Mouse (Mus musculus) G1E (cell line): ENCODE data around the gene Rassf2. TPM values are rescaled to one million over a fixed set of nuclear protein-coding genes. Genes with fewer than 3 reads are reported as not detected.
A peak's percentile ranks its signal among the peaks of the same experiment; 100 is the strongest.

Source experiments
- ATAC-seq: 2 replicates; pipeline ENCODE4 v1.8.0; 2016; ENCODE audit warnings: mild to moderate bottlenecking; ENCODE audit not compliant: insufficient number of reproducible peaks, poor library complexity, low FRiP score, severe bottlenecking; ENCODE audit errors: extremely low read depth
- DNase-seq: peaks from one replicate; pipeline ENCODE4 v3.0.0; 2012; ENCODE audit warnings: low spot score
- H3K27me3 ChIP-seq: 2 replicates; pipeline ENCODE4 v1.6.1; 2012; ENCODE audit warnings: mild to moderate bottlenecking, low read length, inconsistent platforms; ENCODE audit not compliant: insufficient read depth
- H3K36me3 ChIP-seq: replicated peaks from 2 replicates; pipeline ENCODE3; 2012; ENCODE audit warnings: mild to moderate bottlenecking, inconsistent platforms
- H3K4me1 ChIP-seq: 2 replicates; pipeline ENCODE4 v1.6.1; 2012; ENCODE audit warnings: low read depth, low read length, inconsistent platforms, mixed read lengths; ENCODE audit not compliant: insufficient read depth
- H3K4me3 ChIP-seq: 2 replicates; pipeline ENCODE4 v1.5.1; 2012; ENCODE audit warnings: low read depth, mild to moderate bottlenecking, inconsistent platforms, low read length, moderate library complexity, mixed read lengths
- H3K9me3 ChIP-seq: replicated peaks from 2 replicates; pipeline ENCODE4 v1.6.1; 2012; ENCODE audit warnings: inconsistent platforms
- CTCF ChIP-seq: IDR thresholded peaks from 2 replicates; pipeline ENCODE4 v1.5.1; 2012; ENCODE audit warnings: low read depth, low read length, inconsistent platforms, mixed read lengths
- GATA1 ChIP-seq: IDR thresholded peaks from 2 replicates; pipeline ENCODE4 v1.6.1; 2012; ENCODE audit warnings: borderline replicate concordance, low read length, inconsistent platforms, mixed read lengths
- GATA2 ChIP-seq: IDR thresholded peaks from 2 replicates; pipeline ENCODE4 v1.6.1; 2012; ENCODE audit warnings: low read depth, low read length, inconsistent platforms, borderline replicate concordance
- POLR2AphosphoS5 ChIP-seq: IDR thresholded peaks from 2 replicates; pipeline ENCODE4 v1.6.1; 2012; ENCODE audit warnings: low read depth, low read length, inconsistent platforms; ENCODE audit not compliant: insufficient replicate concordance
- TAL1 ChIP-seq: conservative IDR thresholded peaks from 2 replicates; pipeline ENCODE4 v1.6.1; 2012; ENCODE audit warnings: low read depth, low read length, inconsistent platforms, mixed read lengths
- polyA plus RNA-seq: library from polyadenylated mRNA; stranded (reverse); fragments of >175 nt; gene quantifications from 2 replicates; pipeline ENCODE4 v1.2.3, GENCODE M21; 2012
- total RNA-seq, 2 experiments: library from RNA; stranded (forward) in 1 of 2; stranded (reverse) in 1 of 2; fragments of 200-1000 nt in 1 of 2; fragments of >200 nt in 1 of 2; fragmentation: Nextera tagmentation in 1 of 2; gene quantifications; 2 replicates each; pipeline ENCODE4 v1.2.3; 2014 to 2017

Gene Rassf2
- total and polyA plus RNA-seq, 3 experiments: 0.03 to 1.2 (median 0.30) TPM

DNA sequence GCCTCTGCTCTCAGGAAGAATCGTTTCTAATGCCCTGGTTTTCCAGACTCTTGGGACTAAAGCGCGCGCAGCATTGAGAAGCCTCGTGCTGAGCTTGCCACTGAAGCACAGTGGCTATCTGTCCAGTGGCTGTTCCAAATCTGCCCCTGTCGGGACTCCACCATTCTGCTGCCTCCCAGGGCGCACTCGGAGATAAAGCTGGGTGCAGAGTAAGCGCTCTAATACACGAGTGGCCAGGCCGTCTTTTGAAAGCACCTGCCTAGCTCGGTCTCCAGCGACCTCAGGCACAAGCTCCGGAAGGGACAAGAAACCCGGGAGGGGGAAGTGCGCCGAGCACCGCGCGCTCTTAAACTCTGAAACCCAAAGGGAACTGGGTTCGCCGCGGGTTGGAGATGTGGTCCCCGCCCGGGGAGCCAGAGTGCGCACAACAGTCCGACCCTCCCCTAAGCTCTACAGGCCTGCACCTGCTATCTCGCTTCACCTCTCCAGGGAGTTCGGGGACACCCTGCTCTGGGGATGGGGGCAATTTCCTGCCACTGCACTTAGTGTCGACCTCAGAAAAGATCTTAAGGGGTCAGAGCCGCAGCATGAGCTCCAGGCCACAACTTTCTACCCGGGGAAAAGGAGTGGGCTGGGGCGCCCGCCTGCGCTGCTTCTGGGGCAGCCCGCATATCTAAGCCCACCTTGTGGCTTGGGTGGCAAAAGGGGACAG, 1.0 kb downstream of the Rassf2 start:
- TF ChIP-seq GATA1: no peak
- TF ChIP-seq CTCF: no peak
- TF ChIP-seq GATA2: no peak
- no peak for TF ChIP-seq TAL1
- no peak for TF ChIP-seq POLR2AphosphoS5
- no peak for ATAC-seq
- DNase-seq: no peak
- Histone ChIP-seq H3K27me3 (peaks cover 39% of the 10 kb centered on the region), H3K36me3 (no peaks in the 10 kb centered on the region), H3K4me3 (peak overlapping the region; percentile 44; the same call in 1 of the 2 replicates), H3K9me3 (no peaks in the 10 kb centered on the region), H3K4me1 (peaks cover 8% of the 10 kb centered on the region; the same call in 1 of the 2 replicates)

DNA sequence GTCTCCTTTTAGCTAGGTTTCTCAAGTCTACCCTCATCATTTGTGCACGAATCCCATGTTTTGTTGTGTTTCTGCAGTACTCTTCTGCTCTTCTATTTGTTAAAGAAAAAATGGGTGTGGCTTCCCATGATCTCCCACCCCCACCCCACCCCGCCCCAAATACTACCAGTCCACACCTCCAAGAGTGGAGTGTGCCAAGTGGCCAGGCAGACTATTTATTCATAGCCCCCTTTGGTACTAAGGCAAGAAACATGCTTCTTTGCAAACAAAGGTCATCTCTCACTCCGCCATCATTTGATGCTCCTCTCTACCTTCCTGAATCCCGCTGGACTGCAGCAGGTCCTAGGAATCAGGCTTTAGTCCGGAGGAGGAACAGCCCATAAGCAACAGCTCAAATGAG, 2.0 kb downstream of the Rassf2 start:
- Histone ChIP-seq H3K27me3 (peaks cover 39% of the 10 kb centered on the region), H3K4me3 (no peak overlapping the region), H3K36me3 (no peaks in the 10 kb centered on the region), H3K9me3 (no peaks in the 10 kb centered on the region), H3K4me1 (peaks cover 8% of the 10 kb centered on the region; the same call in 1 of the 2 replicates)
- no peak for TF ChIP-seq GATA2
- no peak for TF ChIP-seq CTCF
- TF ChIP-seq POLR2AphosphoS5: no peak
- no peak for TF ChIP-seq TAL1
- no peak for TF ChIP-seq GATA1
- no peak for ATAC-seq
- no peak for DNase-seq

DNA sequence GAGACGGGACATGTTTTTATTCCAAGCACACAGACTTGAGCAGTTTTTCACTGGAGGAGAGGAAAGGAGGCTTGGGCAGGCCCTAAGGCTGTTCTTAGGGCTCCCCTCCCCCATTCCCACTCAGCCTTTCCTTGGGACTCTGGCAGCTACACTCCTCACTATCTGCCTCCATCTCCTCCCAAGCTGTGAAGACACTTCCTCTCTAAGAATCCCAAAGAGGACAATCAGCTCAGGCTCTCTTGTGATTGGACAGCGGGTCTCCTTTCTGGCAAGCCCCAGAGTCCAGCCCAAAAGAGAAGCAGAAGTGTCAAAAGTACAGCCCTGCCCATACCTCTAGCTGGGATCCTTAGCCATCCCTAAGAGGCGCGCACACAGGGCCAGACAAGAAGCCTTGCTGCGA, 2.7 kb downstream of the Rassf2 start:
- TF ChIP-seq GATA2 (no peak), TAL1 (no peak)
- no peaks in the 10 kb centered on the region for H3K36me3 ChIP-seq
- DNase-seq: no peak
- no peak for ATAC-seq
- no peak overlapping the region for H3K4me3 ChIP-seq
- peaks cover 39% of the 10 kb centered on the region for H3K27me3 ChIP-seq
- H3K4me1 ChIP-seq: peaks cover 8% of the 10 kb centered on the region; the same call in 1 of the 2 replicates
- no peaks in the 10 kb centered on the region for H3K9me3 ChIP-seq

DNA sequence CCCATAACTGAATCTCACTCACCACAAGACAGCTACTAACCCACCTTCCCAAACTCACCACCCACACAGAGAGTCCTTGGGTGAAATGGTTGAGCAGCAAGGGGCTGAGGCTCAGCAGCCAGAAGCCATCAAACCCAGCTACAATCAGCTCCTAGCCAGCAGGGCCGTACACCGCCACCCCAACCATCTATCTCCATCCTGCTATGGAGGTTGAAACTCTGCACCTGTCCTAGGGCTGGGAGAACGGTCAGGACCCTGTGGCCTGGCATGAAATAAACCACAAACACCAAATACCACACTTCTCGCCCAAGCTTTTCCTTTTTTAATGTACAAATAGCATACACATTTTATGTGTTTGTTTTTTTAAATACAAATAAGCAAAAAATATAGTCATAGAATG, 6.0 kb downstream of the Rassf2 start:
- TF ChIP-seq GATA1 (no peak), TAL1 (no peak), GATA2 (no peak)
- H3K9me3 ChIP-seq: no peaks in the 10 kb centered on the region
- H3K4me3 ChIP-seq: no peak overlapping the region
- peaks cover 29% of the 10 kb centered on the region for H3K27me3 ChIP-seq
- H3K4me1 ChIP-seq: no peaks in the 10 kb centered on the region
- ATAC-seq: no peak
- DNase-seq: no peak
- no peaks in the 10 kb centered on the region for H3K36me3 ChIP-seq

DNA sequence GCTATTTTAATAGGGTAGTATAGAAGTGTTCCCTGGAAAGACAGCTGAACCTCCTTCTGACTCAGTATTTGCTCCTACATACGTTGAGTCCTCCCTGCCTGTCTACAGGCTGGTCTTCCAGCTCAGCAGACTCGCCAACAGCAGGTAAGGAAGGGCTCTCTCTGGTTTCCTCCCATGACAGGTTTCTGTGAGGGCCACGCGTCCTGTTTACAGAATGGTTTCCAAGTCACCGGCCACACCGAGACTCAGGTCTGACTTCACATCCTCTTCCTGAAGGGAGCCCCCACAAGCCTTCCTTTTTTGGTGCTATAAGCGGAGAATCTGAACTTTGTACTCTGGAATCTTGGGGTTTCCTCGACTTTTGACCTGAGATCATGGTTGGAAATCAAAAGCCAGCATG, 7.4 kb downstream of the Rassf2 start:
- no peak for ATAC-seq
- no peak overlapping the region for H3K4me3 ChIP-seq
- TF ChIP-seq TAL1 (no peak), CTCF (no peak), GATA1 (no peak), GATA2 (no peak), POLR2AphosphoS5 (no peak)

DNA sequence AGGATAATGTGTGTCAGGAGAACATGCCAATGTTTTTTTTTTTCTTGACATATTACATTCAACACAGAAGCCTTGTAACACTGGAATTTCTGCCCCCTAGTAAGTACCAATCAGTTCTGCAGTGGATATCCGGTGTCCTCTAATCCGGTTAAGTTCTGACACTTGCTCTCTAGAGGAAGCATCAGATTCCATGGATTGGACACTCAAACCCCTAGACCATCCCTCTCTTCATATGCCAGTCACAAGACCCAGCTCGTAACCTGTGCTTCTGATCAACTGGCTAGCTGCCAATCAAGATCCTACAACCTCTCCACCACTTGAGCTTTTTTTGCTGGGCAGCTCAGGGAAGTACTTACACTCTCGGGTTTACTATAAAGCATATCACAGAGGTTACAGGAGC, 8.4 kb downstream of the Rassf2 start:
- H3K4me1 ChIP-seq: no peaks in the 10 kb centered on the region
- no peak overlapping the region for H3K4me3 ChIP-seq
- H3K9me3 ChIP-seq: no peaks in the 10 kb centered on the region
- H3K36me3 ChIP-seq: no peaks in the 10 kb centered on the region
- DNase-seq: no peak
- ATAC-seq: no peak
- no peak for TF ChIP-seq POLR2AphosphoS5
- no peak for TF ChIP-seq GATA1
- no peak for TF ChIP-seq GATA2
- H3K27me3 ChIP-seq: peaks cover 20% of the 10 kb centered on the region

More for the DNA sequence above, 7.4 kb downstream of the Rassf2 start:
- H3K9me3 ChIP-seq: no peaks in the 10 kb centered on the region
- H3K27me3 ChIP-seq: peaks cover 19% of the 10 kb centered on the region
- no peak for DNase-seq
- H3K36me3 ChIP-seq: no peaks in the 10 kb centered on the region
- no peaks in the 10 kb centered on the region for H3K4me1 ChIP-seq

DNA sequence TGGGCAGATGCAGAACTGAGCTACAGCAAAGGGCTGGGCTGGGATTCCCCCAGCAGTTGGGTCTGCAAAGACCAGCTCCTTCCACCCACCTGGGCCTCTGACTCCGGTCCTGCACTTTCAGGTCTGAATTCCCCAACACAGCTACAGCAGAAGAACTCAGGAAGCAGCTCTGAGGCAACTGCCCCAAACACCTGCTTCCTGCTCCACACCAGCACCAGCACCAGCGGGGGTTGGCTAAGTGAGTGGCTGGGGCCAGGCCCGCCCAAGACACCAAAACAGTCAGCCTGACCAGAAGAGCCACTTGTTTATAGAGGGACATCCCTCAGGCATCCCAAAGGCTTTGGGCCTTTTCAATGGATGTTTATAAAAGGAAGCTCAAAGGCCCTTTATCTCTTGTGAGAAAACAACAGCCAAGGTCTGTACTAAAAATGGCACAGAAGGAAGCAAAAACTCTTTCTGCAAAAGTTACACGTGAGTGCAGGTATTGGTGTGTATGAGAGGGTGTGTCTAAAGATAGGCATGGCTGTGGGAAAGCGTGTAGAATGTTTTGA, 9.0 kb downstream of the Rassf2 start:
- Histone ChIP-seq H3K4me1 (no peaks in the 10 kb centered on the region), H3K4me3 (no peak overlapping the region), H3K36me3 (no peaks in the 10 kb centered on the region), H3K9me3 (no peaks in the 10 kb centered on the region), H3K27me3 (peaks cover 20% of the 10 kb centered on the region)
- ATAC-seq: no peak
- no peak for DNase-seq
- TF ChIP-seq GATA1 (no peak), CTCF (no peak), GATA2 (no peak), TAL1 (no peak), POLR2AphosphoS5 (no peak)
